Mouse (Mus musculus) right cerebral cortex, postnatal 4 days (tissue): Measurements from ENCODE around the gene Hbq1a.

Source experiments
- DNase-seq: peaks from one replicate; pipeline ENCODE4 v3.0.0-alpha.2; 2022

The Hbq1a gene

DNA sequence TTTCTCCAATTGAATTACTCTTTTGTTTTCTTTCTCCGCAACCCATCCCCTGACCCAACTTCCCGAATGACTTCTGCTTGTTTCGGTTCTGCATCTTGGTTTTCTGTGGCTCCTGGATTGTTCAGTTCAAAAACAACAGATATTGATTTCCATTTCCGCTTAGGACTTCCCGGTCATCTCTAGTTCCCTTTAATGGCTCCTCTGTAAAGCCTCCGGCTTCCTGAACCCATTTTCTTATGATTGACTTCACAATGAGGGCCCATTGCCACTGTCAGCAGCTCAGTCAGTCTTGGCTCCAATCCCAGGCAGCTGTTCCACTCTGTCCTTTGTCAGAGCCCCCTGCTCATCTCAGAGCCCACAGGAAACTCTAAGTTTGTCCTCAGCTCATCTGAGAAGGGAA, 31.2 kb downstream of the Hbq1a start:
- no peak for DNase-seq

DNA sequence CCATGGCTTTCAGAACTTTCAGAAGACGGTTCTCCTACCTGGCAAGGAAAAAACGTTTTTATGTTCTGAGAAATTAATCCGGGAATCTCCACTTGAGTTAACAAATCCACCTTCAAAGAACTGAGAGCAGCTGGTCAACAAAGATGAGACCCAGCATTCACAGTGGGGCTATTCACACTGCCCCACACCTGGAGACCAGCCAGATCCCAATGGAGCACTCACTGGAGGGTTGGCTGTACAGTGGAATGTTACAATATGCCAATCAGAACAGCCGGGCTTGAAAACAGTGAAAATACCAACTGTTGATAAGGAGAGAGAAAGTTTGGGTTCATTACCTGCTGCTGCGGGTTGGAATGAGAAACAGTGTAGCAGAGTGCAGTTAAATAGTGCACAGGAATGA, 32.0 kb downstream of the Hbq1a start:
- no peak for DNase-seq

DNA sequence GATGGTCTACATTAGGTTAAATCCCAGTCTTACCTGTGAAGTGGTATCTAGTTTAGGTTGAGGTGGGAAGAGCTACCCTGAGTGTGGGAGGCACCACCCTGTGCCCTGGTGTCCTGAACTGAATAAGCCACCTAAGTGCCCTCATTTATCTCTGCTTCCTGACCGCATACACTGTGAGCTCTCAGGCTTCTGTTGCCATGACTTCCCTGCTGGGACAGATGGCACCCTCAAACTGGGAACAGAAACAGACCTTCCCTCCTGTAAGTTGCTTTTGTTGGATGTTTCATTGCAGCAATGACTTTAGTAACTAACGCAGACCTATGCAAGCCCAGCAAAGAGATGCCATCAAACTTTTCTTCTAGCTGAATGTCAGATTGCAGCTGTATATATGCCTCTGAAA, 33.4 kb downstream of the Hbq1a start:
- no peak for DNase-seq

DNA sequence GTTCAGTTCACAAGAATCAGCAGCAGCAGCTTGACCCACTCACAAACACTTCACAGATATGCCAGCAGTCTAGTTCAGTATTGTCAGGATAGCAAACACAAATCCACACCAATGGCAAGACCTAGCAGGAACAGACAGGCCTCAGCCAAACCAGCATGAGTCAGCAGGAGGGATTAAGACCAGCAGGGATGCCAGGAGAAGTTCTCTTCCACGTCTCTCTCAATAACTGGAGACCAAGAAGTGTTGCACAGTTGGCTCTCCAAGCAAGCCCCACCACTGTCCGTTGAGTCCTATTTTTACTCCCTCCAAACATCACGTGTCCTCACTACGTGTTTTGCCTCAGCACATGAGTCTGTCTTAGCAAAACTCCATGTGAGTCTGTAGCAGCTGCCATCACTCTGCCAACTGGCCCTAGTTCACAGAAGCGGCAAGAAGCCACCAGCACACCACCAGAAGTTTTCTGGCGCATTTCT, 36.6 kb downstream of the Hbq1a start:
- no peak for DNase-seq

DNA sequence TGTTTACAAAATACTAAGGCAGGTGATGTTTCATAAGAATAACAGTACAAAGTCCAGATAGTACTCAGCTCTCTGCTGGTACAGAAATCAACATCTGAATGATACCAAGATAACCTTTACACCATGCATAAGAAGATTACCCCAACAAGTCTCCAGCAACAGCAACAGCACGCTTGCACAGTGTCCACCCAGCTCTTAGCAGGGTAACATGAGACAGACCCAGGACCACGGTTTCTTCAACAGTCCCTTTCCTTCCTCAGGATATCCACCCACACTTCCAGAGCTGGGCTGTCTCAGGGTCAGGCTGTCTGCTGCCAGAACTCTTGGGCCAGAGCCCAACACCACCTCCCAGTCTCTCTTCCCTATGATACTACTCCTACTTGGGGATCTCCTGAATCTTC, 39.3 kb downstream of the Hbq1a start:
- no peak for DNase-seq

DNA sequence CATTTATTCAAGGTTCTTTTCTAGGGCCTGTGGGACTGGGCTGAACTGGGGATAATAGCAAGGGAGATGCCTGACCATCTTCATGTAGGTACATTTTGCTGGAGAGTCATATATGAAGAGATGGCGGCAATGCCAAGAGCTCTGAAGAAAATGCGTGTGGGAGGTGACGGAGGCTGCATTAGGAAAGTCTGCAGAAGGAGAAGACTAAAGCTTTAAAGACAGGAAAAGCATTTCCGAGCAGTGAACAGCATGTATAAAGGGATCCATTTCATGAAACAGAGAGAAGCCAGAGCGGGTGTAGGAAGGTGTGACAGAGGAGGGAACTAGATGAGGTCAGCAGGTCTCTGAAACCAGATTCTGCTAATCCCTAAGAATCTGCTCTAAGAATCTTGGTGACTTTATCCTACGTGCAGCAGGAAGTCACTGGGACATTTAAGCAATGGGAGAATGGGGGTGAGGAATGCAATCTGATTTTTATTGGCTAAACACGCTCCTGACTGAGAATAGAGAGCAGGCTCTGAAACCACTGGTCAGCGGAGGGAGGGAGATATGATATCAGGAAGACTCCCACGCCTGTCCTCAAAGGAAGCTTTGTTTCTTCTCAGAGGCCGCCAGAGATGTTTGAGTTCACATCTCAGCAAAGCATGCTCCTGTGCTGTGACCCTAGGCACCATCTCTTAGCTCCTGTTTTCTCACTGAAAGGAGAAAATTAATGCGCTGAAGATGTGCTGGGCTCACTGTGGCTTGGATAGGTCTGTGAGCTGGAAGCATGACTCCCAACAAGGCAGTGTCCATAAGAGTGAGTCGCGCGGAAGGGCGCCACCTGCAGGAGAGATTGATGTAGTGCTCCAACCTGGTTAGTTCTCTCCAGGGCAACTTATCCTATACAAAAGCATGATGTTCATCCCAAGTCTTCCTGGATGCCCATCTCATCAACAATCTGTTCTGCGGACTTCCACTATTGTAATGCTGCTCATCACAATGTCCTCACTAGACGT, 40.9 kb downstream of the Hbq1a start:
- peak; percentile 49 for DNase-seq

DNA sequence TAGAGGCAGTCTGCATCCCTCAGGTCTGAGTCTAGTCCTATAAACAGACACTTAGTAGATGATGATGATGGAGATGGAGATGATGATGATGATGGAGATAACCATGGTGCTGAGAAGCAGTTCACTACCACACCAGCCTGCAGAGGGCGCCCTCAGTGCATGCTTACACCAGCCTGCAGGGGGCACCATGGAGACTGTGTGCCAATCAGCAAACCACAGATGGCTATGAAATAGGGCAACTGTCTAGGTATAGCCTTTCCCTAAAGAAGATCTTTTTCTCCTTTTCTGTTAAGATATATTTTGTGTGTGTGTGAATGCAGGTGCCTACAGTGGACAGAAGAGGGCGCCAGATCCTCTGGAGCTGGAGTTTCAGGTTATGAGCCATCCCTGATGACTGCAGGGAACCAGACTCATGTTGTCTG, 42.9 kb downstream of the Hbq1a start:
- DNase-seq, result peak; percentile 53

DNA sequence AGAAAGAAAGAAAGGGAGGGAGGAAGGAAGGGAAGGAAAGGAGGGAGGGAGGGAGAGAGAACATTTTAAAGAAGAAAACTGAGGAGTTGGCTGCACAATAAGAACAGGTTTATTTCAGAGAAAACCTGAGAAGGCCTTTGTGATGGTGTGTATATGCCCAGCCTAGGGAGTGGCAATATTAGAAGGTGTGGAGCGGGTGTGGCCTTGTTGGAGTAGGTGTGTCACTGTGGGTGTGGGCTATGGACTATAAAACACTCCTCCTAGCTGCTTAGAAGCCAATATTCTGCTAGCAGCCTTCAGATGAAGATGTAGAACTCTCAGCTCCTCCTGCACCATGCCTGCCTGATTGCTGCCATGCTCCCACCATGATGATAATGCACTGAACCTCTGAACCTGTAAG, 43.5 kb downstream of the Hbq1a start:
- DNase-seq, result no peak

DNA sequence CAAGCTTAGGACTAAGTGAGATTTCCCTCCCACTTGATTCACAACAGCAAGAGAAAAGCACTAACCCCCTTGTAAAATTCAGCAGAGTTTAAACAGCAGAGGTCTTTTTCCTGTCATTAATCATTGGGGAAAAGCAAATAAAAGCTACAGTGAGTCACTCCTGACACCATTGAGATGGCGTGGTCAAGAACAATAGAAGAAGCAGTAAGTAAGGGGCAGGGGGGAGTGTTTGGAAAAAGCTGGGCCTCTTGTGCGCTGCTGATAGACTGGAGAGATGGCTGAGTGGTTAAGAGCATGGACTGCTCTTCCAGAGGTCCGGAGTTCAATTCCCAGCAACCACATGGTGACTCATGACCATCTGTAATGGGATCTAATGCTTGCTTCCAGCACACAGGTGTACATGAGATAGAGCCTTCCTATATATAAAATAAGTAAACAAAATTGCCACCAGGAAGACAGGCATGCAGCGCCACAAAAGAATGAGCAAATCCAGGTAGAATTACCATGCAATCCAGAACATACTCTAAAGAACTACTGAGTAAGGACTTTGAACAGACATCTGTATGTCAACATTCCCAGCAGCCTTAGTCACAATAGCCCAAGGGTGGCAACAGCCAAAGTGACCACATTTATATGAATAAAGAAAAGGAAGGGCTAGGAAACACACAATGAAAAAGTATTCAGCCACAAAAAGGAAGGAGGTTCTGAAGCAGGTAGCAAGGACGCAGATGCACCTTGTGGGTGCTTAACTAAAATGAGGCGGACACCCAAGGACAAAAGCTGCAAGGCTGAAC, 45.8 kb downstream of the Hbq1a start:
- no peak for DNase-seq

DNA sequence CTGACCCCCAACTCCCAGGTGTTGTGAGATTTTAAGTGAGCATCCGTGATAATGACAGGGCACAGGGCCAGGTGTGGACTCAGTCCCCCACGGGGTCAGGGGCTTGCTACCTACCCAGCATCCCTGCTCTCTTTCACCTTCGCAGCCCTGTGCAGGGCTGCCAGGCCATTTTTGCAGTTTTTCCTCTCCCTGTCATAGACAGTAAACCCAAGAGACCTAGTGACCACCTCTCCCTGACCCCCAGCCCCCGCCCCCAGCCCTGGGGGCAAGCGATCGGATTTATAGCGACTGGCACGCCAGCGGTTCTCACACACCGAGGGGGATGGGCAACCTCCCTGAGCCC, 47.4 kb downstream of the Hbq1a start:
- peak; percentile 29 for DNase-seq

DNA sequence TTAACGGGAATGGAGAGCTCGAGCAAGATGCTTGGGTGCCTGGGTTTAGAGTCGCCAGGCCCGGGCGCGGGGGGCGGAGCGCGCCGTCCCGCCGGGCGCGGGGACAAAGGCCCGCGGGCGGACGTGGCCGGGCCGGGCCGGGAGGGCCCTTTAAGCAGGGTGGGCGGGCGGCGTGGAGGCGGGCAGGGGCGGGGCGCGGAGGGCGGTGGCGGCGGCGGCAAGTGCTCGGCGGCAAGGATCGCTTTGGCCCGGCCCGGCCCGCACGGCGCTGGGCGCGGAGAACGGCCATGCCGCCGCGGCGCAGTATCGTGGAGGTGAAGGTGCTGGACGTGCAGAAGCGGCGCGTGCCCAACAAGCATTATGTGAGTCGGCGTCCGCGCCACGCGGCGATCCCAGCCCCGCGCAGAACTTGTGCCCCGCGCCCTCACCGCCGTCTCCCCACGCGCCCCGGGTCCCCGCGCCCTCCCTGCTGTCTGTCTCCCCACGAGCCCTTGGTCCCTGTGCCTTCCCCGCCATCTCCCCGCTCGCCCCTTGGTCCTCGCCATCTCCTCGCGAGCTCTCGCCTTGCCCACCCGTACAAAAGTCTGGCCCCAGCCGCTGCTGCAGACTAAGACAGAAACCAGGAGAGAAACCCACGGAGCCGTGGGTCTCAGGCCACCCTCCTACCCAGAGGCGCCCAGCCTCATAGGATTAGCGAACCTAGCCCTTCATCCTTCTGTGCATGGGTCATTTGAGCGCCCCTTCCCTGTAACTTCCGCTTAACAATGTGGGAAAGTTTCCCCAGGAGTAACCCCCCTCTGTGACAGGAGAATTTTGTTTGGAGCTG, 48.0 kb downstream of the Hbq1a start, which contains the start of gene Sh3pxd2b:
Sh3pxd2b (plus strand) TSS at position 214 of the 826 bp plus-strand sequence.
- peak; percentile 71 for DNase-seq

DNA sequence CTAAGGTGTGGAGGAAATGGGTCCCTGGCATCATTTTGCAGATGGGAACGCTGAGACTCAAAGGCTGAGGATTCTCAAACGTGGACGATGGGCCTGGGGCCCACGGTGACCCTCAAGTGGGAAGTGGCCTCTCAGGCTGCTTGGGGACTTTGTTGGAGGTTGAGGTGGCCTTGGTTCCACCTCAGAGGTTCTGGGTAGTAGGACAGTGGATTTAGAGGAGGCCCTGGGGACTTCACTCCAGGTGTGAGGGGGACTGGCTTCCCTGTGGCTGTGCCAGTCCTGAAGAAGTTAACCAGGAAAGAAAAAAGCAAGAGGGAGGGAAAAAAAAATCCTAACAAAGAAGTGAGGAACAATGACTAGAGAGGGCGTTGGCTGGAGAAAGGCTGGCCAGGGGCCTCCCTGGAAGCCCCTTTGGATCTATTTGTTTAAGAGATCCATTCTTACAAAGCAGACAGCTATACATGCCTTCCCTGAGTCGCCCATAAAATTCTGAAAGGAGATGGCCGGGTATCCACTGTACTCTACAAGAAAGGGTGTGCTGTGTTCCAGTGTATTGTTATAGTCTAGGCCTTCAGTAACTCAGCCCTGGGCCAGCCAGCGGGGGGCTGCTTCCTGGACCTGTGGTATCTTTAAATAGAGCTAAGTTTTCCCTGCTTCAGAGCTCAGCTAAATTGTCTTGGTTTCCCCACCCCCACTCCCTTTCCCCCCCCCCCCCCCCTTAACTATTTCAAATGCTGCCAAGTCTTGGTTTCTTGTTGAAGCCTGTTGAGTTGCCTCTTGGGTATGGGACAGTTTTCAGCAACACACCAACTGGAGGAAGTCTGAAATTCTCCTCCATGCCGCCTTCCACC, 48.8 kb downstream of the Hbq1a start:
- DNase-seq, result no peak

DNA sequence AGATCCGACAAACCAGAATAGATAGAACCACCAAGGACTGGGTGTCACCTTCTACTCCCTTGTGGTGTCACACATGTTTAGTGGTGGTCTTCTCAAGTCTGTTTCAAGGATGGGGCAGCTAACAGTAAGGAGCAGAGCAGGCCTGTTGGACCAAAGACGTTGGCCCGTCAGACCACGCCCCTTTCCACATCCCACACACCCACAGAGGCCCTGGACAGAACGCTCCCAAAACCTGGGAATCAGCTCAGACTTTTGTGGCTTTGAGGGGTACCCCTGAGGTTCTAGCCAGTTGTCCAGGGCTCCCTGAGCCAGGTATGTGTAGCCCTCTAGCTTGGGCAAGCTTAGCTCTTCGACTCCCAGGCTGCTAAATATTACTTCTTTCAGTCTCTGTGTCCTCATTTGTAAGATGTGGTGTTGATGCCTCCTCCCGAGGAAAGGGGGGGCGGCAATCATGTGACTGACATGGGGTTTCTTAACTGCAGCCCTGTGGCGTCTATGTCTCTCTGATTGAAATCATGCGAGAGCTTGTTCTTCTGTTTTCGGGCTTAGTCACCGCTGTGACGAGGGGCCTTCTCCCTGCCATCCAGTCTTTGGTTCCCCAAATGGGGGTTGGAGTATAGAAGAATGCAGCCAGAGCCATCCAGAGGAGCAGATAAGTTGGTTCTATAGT, 49.5 kb downstream of the Hbq1a start:
- no peak for DNase-seq
